Mouse (Mus musculus) G1E (cell line): ENCODE data around the gene Sprtn. TPM values are rescaled to one million over a fixed set of nuclear protein-coding genes. Genes with fewer than 3 reads are reported as not detected.

Source experiments
- ATAC-seq: 2 replicates; pipeline ENCODE4 v1.8.0; 2016; ENCODE audit warnings: mild to moderate bottlenecking; ENCODE audit not compliant: insufficient number of reproducible peaks, poor library complexity, low FRiP score, severe bottlenecking; ENCODE audit errors: extremely low read depth
- DNase-seq: peaks from one replicate; pipeline ENCODE4 v3.0.0; 2012; ENCODE audit warnings: low spot score
- H3K27me3 ChIP-seq: 2 replicates; pipeline ENCODE4 v1.6.1; 2012; ENCODE audit warnings: mild to moderate bottlenecking, low read length, inconsistent platforms; ENCODE audit not compliant: insufficient read depth
- H3K36me3 ChIP-seq: replicated peaks from 2 replicates; pipeline ENCODE3; 2012; ENCODE audit warnings: mild to moderate bottlenecking, inconsistent platforms
- H3K4me1 ChIP-seq: 2 replicates; pipeline ENCODE4 v1.6.1; 2012; ENCODE audit warnings: low read depth, low read length, inconsistent platforms, mixed read lengths; ENCODE audit not compliant: insufficient read depth
- H3K4me3 ChIP-seq: 2 replicates; pipeline ENCODE4 v1.5.1; 2012; ENCODE audit warnings: low read depth, mild to moderate bottlenecking, inconsistent platforms, low read length, moderate library complexity, mixed read lengths
- H3K9me3 ChIP-seq: replicated peaks from 2 replicates; pipeline ENCODE4 v1.6.1; 2012; ENCODE audit warnings: inconsistent platforms
- CTCF ChIP-seq: IDR thresholded peaks from 2 replicates; pipeline ENCODE4 v1.5.1; 2012; ENCODE audit warnings: low read depth, low read length, inconsistent platforms, mixed read lengths
- GATA1 ChIP-seq: IDR thresholded peaks from 2 replicates; pipeline ENCODE4 v1.6.1; 2012; ENCODE audit warnings: borderline replicate concordance, low read length, inconsistent platforms, mixed read lengths
- GATA2 ChIP-seq: IDR thresholded peaks from 2 replicates; pipeline ENCODE4 v1.6.1; 2012; ENCODE audit warnings: low read depth, low read length, inconsistent platforms, borderline replicate concordance
- POLR2AphosphoS5 ChIP-seq: IDR thresholded peaks from 2 replicates; pipeline ENCODE4 v1.6.1; 2012; ENCODE audit warnings: low read depth, low read length, inconsistent platforms; ENCODE audit not compliant: insufficient replicate concordance
- TAL1 ChIP-seq: conservative IDR thresholded peaks from 2 replicates; pipeline ENCODE4 v1.6.1; 2012; ENCODE audit warnings: low read depth, low read length, inconsistent platforms, mixed read lengths
- polyA plus RNA-seq: library from polyadenylated mRNA; stranded (reverse); fragments of >175 nt; gene quantifications from 2 replicates; pipeline ENCODE4 v1.2.3, GENCODE M21; 2012
- total RNA-seq, 2 experiments: library from RNA; stranded (forward) in 1 of 2; stranded (reverse) in 1 of 2; fragments of 200-1000 nt in 1 of 2; fragments of >200 nt in 1 of 2; fragmentation: Nextera tagmentation in 1 of 2; gene quantifications; 2 replicates each; pipeline ENCODE4 v1.2.3; 2014 to 2017

Sprtn gene
- total and polyA plus RNA-seq, 3 experiments = 21.7 to 42.4 (median 35.8) TPM

DNA sequence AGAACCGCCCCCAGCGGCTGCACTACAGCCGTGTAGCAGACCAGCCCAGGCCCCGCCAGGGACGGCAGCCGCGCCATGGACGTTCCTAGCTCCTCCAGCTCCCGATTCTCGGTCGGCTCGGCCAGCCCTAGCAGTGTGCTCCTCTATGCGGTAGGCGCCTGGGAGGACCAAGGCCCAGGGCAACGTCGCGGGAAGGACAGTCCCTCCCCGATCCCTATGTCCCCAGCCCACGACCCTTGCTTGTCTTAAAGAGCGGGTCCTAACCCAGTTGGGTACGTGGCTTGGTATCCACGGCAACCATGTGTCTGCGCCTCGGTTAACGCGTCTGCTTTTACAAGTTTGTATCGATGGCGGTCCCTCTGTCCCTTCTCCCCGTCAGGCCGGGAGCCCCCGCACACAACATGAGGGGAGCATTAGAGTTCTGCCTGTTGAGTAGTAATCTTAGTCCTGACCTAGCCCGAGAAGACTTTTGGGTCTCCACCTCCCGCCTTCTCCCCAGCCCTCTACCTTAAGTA lies 34.5 kb upstream of the Sprtn start:
- ATAC-seq (0 out of 2 replicates have a peak, but pooled peaks have one; percentile 1), DNase-seq (no peak)
- Histone ChIP-seq H3K4me1 (peaks cover 64% of the 10 kb centered on the region), H3K36me3 (peaks cover 64% of the 10 kb centered on the region), H3K27me3 (no peaks in the 10 kb centered on the region), H3K4me3 (peak overlapping the region; percentile 99), H3K9me3 (no peaks in the 10 kb centered on the region)
- TF ChIP-seq CTCF (no peak), GATA1 (no peak), TAL1 (no peak), GATA2 (no peak), POLR2AphosphoS5 (no peak)

DNA sequence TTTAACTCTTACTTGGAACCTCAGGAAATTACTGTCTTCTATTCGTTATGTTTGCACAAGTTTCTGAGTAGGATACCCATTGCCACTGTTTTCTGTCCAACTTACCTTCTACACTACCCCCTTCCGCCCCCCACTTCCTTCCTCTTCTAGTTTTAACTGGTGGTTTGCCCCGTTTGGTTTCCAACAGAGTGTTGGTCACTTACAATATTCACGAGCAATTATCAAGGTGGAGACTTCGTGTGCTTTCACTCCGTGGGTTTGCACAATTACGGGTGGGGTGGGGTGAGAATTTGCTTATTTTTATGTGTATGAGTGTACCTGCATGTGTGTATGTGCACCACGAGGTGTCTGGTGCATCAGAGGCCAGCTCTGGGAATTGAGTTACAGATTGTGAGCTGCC lies 34.0 kb upstream of the Sprtn start:
- no peaks in the 10 kb centered on the region for H3K27me3 ChIP-seq
- peaks cover 64% of the 10 kb centered on the region for H3K36me3 ChIP-seq
- no peaks in the 10 kb centered on the region for H3K9me3 ChIP-seq
- TF ChIP-seq GATA2 (no peak), TAL1 (no peak), CTCF (no peak), GATA1 (no peak), POLR2AphosphoS5 (no peak)
- H3K4me1 ChIP-seq = peaks cover 65% of the 10 kb centered on the region
- ATAC-seq (peak; percentile 16; the same call in 1 of the 2 replicates), DNase-seq (no peak)
- peak overlapping the region; percentile 99 for H3K4me3 ChIP-seq

- Histone ChIP-seq H3K27me3 (no peaks in the 10 kb centered on the region), H3K36me3 (peaks cover 64% of the 10 kb centered on the region), H3K4me3 (no peak overlapping the region; the same call in 1 of the 2 replicates), H3K4me1 (peaks cover 48% of the 10 kb centered on the region), H3K9me3 (no peaks in the 10 kb centered on the region)
- TF ChIP-seq CTCF (no peak), GATA1 (no peak), POLR2AphosphoS5 (no peak)
- peak; percentile 54 for DNase-seq
- peak; percentile 45 for ATAC-seq
These were observed 31.0 kb upstream of the Sprtn start for GRCm38 (mm10) chr8:124866669-124867068.

- H3K9me3 ChIP-seq = no peaks in the 10 kb centered on the region
- peaks cover 68% of the 10 kb centered on the region for H3K36me3 ChIP-seq
- no peaks in the 10 kb centered on the region for H3K27me3 ChIP-seq
- peak overlapping the region; percentile 33; the same call in 1 of the 2 replicates for H3K4me3 ChIP-seq
- DNase-seq = no peak
- peaks cover 48% of the 10 kb centered on the region for H3K4me1 ChIP-seq
- no peak for ATAC-seq
- TF ChIP-seq CTCF (no peak), GATA1 (no peak), GATA2 (no peak), TAL1 (no peak)
These were observed 30.6 kb upstream of the Sprtn start for GRCm38 (mm10) chr8:124867126-124867525.

DNA sequence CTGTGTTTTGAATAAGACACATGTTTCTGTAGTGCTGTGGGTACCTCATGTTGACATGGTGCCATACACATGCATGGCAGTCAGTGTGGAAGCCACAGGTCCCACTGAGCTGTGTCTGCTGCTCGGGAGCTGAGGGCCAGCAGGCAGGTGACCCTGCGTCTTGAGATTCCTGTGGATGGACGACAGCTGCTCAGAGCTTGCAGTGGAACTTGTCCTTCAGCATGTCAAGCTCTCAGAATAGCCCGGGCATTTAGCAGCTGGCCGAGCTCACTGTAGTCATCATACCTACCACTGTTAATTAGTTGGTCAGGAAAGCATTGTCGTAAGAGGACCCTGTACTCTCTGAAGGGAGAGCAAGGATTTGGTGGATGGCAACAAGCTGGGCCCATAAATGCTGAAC lies 28.0 kb upstream of the Sprtn start:
- ATAC-seq (no peak), DNase-seq (no peak)
- Histone ChIP-seq H3K36me3 (peaks cover 94% of the 10 kb centered on the region), H3K27me3 (no peaks in the 10 kb centered on the region), H3K9me3 (no peaks in the 10 kb centered on the region), H3K4me3 (no peak overlapping the region), H3K4me1 (peaks cover 48% of the 10 kb centered on the region)
- TF ChIP-seq CTCF (no peak), GATA1 (no peak), GATA2 (no peak), POLR2AphosphoS5 (no peak), TAL1 (no peak)

GRCm38 (mm10) chr8:124871474-124871873 lies 26.2 kb upstream of the Sprtn start:
- H3K4me1 ChIP-seq = peaks cover 30% of the 10 kb centered on the region
- H3K36me3 ChIP-seq = peaks cover 97% of the 10 kb centered on the region
- no peak for ATAC-seq

DNA sequence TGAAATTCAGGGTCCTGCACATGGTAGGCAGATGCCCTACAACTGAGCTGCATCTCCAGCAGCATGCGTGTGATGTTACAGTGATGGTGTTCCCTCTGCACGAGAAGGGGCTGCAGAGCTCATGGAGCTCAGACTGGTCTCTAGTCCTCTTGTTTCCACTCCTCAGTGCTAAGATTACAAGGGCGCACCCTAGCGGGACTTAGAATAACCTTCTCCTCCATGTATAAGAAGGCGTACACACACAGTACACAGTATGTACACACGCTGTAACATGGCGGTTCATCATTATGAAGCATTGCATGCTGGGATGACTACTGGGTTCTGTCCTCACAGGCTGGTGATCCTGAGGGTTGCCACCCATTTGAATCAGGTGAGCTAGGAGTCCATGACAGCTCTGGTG lies 25.6 kb upstream of the Sprtn start:
- DNase-seq (no peak), ATAC-seq (no peak)
- TF ChIP-seq GATA2 (no peak), TAL1 (no peak), CTCF (no peak), GATA1 (no peak), POLR2AphosphoS5 (no peak)
- Histone ChIP-seq H3K9me3 (no peaks in the 10 kb centered on the region), H3K4me1 (peaks cover 24% of the 10 kb centered on the region), H3K4me3 (no peak overlapping the region), H3K27me3 (no peaks in the 10 kb centered on the region), H3K36me3 (peaks cover 98% of the 10 kb centered on the region)

More at GRCm38 (mm10) chr8:124871474-124871873, 26.2 kb upstream of the Sprtn start:
- Histone ChIP-seq H3K9me3 (no peaks in the 10 kb centered on the region), H3K4me3 (no peak overlapping the region), H3K27me3 (no peaks in the 10 kb centered on the region)
- no peak for DNase-seq
- TF ChIP-seq TAL1 = no peak
- TF ChIP-seq GATA2 = no peak
- TF ChIP-seq POLR2AphosphoS5 = no peak
- TF ChIP-seq GATA1 = no peak
- no peak for TF ChIP-seq CTCF
